Mouse (Mus musculus) kidney, adult 2 months (tissue): ENCODE data around the gene Snd1. TPM values are rescaled to one million over a fixed set of nuclear protein-coding genes. Genes with fewer than 3 reads are reported as not detected.
"Not testable (repeated sequence)": the region's sequence is repeated elsewhere in the genome, so short reads cannot be mapped to it uniquely, and the experiment has no call there.

Experiments
- DNase-seq: peaks from one replicate; pipeline ENCODE4 v3.0.0; 2021
- H3K27ac ChIP-seq: fragments of 200-500 bp; 2 replicates; pipeline ENCODE4 v1.5.1; 2012; ENCODE audit warnings: low read depth, low read length, control low read depth, inconsistent platforms; ENCODE audit not compliant: insufficient read depth
- H3K27me3 ChIP-seq: fragments of 200-500 bp; replicated peaks from 2 replicates; pipeline ENCODE4 v1.6.1; 2012; ENCODE audit warnings: mild to moderate bottlenecking, moderate library complexity, low read length, inconsistent platforms; ENCODE audit not compliant: control insufficient read depth, insufficient read depth
- H3K36me3 ChIP-seq: fragments of 200-500 bp; 2 replicates; pipeline ENCODE4 v1.6.1; 2012; ENCODE audit warnings: mild to moderate bottlenecking, moderate library complexity, low read length, inconsistent platforms; ENCODE audit not compliant: control insufficient read depth, insufficient read depth
- H3K4me1 ChIP-seq: fragments of 200-500 bp; 2 replicates; pipeline ENCODE4 v1.6.1; 2011; ENCODE audit warnings: low read length; ENCODE audit not compliant: control insufficient read depth, insufficient read depth
- H3K4me3 ChIP-seq: fragments of 200-500 bp; 2 replicates; pipeline ENCODE4 v1.5.1; 2011; ENCODE audit warnings: mild to moderate bottlenecking, low read depth, low read length, control low read depth; ENCODE audit not compliant: insufficient read depth
- CTCF ChIP-seq: fragments of 200-500 bp; conservative IDR thresholded peaks from 2 replicates; pipeline ENCODE4 v1.5.1; 2011; ENCODE audit warnings: low read depth, mild to moderate bottlenecking, control low read depth, low read length, moderate library complexity, mixed read lengths; ENCODE audit not compliant: insufficient read depth, insufficient read length
- POLR2A ChIP-seq: fragments of 200-500 bp; IDR thresholded peaks from one replicate; pipeline ENCODE4 v1.6.1; 2011; ENCODE audit warnings: low read depth, low read length, control low read depth
- WGBS: fragments of 180-500 bp; shearing (Covaris S2); methylation state at CpG from one replicate; pipeline ENCODE4 v1.1.7; 2018; 5-methylcytosine and 5-hydroxymethylcytosine counted together
- polyA plus RNA-seq: library from polyadenylated mRNA; depleted of rRNA; stranded (reverse); fragments of >200 nt; gene quantifications from 2 replicates; pipeline ENCODE4 v1.2.3, GENCODE M21; 2012

Snd1 gene
- polyA plus RNA-seq, 1 experiment = 41.0 TPM

GRCm38 (mm10) chr6:28519426-28519825, 44.5 kb downstream of the Snd1 start:
- no peak overlapping the region for H3K27ac ChIP-seq
- H3K36me3 ChIP-seq = no peaks in the 10 kb centered on the region; the same call in none of the 2 replicates
- no peaks in the 10 kb centered on the region for H3K27me3 ChIP-seq
- H3K4me3 ChIP-seq = no peak overlapping the region
- no peak for DNase-seq
- no peaks in the 10 kb centered on the region for H3K4me1 ChIP-seq
- 88% methylated on average over 8 of the region's 8 CpGs for WGBS
- TF ChIP-seq POLR2A (no peak), CTCF (no peak)

GRCm38 (mm10) chr6:28520787-28521186, 45.8 kb downstream of the Snd1 start:
- not testable (repeated sequence) for H3K4me1 ChIP-seq, DNase-seq, H3K27ac ChIP-seq, H3K27me3 ChIP-seq, H3K36me3 ChIP-seq, H3K4me3 ChIP-seq
- WGBS = 84% methylated on average over 5 of the region's 5 CpGs

GRCm38 (mm10) chr6:28521416-28521815, 46.5 kb downstream of the Snd1 start:
- H3K36me3 ChIP-seq = peaks cover 2% of the 10 kb centered on the region
- H3K4me3 ChIP-seq = no peak overlapping the region
- 92% methylated on average over 1 of the region's 1 CpGs for WGBS
- no peak for DNase-seq
- TF ChIP-seq POLR2A (no peak), CTCF (no peak)
- H3K27me3 ChIP-seq = no peaks in the 10 kb centered on the region
- no peaks in the 10 kb centered on the region for H3K4me1 ChIP-seq
- H3K27ac ChIP-seq = no peak overlapping the region

- Histone ChIP-seq H3K27ac (no peak overlapping the region), H3K4me1 (no peaks in the 10 kb centered on the region), H3K4me3 (no peak overlapping the region), H3K27me3 (no peaks in the 10 kb centered on the region), H3K36me3 (peaks cover 3% of the 10 kb centered on the region)
- 94% methylated on average over 2 of the region's 2 CpGs for WGBS
- TF ChIP-seq POLR2A (no peak), CTCF (no peak)
- no peak for DNase-seq
Observed at GRCm38 (mm10) chr6:28525589-28525988, 50.6 kb downstream of the Snd1 start.

- no peaks in the 10 kb centered on the region for H3K27me3 ChIP-seq
- H3K36me3 ChIP-seq = peaks cover 3% of the 10 kb centered on the region
- WGBS = 90% methylated on average over 10 of the region's 10 CpGs
Observed at GRCm38 (mm10) chr6:28527459-28527858, 52.5 kb downstream of the Snd1 start.

GRCm38 (mm10) chr6:28528208-28528607, 53.3 kb downstream of the Snd1 start:
- H3K4me3 ChIP-seq = no peak overlapping the region
- H3K27ac ChIP-seq = no peak overlapping the region
- no peaks in the 10 kb centered on the region for H3K4me1 ChIP-seq
- no peak for TF ChIP-seq POLR2A
- no peak for TF ChIP-seq CTCF
- H3K27me3 ChIP-seq = no peaks in the 10 kb centered on the region
- peaks cover 3% of the 10 kb centered on the region for H3K36me3 ChIP-seq
- WGBS = 69% methylated on average over 6 of the region's 6 CpGs
- no peak for DNase-seq

More at GRCm38 (mm10) chr6:28527459-28527858, 52.5 kb downstream of the Snd1 start:
- no peak overlapping the region for H3K27ac ChIP-seq
- no peaks in the 10 kb centered on the region for H3K4me1 ChIP-seq
- TF ChIP-seq POLR2A = no peak
- TF ChIP-seq CTCF = no peak
- no peak for DNase-seq
- H3K4me3 ChIP-seq = no peak overlapping the region

- WGBS = 87% methylated on average over 5 of the region's 5 CpGs
- Histone ChIP-seq H3K4me1 (no peaks in the 10 kb centered on the region), H3K27ac (no peak overlapping the region), H3K36me3 (peaks cover 3% of the 10 kb centered on the region; the same call in 1 of the 2 replicates), H3K27me3 (no peaks in the 10 kb centered on the region), H3K4me3 (no peak overlapping the region)
- TF ChIP-seq CTCF = no peak
- TF ChIP-seq POLR2A = no peak
- DNase-seq = no peak
Observed at GRCm38 (mm10) chr6:28536464-28536863, 61.5 kb downstream of the Snd1 start.
